Mouse (Mus musculus): ENCODE measurements at regions not wholly inside any gene's neighbourhood (a gene's known extent, or its start where the extent isn't known, plus 50 kb on each side); places are given as distances from the start of the nearest gene placed in this dataset.

DNA sequence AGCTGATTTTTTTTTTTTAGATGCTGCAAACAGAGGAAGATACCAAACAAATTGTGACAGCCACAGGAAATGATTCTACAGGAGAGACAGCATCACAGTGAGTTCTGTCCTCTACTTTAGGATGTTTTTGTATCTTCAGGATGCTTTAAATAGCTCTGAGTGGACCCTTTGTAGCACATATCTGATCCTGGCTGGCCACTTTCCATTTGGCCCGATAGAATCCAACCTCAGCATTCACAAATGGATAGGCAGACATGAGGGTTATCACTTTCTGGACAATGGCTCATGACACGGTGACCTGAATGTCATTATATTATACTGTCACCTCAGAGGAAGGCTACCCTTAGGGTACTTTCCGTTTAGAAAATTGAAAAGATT is 379.3 kb downstream of the Gm10295 start:
- DNase-seq, result peak; percentile 24

DNA sequence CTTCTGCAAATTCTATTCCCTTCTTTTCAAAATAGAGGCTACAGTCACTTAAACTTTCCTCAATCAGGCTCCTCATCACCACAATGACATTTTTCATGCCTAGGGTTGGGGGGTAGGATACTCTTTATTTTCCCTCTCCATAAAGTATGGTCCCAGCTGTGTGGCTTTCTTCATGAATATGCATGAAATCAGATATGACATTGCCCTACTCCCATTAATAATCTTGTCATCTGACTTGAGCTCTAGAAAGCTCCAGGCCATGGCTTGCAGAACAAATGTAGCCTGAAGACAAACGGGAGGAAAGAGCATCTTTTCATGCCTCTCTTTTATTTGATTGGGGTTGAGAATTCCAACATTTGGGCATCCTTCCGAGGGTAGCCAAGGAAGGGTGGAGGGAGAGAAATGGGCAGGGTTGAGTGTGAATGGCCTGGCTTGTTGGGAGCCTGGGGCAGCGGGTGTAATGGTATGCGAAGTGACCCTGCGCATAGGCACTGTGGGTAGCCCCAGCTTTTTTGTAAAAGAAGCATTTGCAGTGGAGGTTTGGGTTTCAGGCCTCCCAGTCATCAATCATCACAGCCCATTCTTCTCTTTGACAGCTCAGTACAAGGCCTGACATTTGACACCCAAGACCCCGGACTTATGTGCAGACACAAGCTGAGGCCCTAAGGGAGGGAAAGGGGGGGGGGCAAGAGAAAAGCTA is 379.8 kb downstream of the Gm10295 start:
- DNase-seq, result no peak

DNA sequence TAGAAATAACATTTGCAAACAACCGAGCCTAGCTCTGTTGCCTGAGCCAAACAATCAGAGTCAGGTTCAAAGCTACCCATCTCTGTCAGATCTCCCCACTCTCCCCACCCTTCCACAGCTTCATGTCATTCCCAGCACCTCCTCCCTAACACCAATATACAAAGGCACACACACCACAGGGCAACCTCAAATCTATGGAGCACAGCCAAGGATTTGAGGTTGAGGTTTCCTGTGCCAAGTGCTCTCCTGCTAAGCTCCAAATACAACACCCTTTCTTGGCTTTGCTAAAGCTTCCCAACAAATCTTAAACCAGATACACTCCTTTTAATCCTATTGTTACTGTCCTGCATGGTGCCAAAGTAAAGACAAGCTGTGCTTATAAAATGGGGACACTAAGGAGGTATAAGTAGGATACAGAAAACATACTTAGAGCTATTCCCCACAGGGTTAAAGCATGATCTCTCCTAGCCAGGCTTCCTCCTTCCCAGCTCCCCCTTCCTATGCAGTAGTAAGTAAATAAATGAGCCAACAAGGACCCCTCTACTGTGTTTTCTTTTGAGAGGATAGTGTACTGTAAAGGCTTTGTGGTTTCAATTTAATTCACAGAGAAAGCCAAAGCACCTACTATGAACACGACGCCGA is 398.8 kb downstream of the Gm10295 start:
- DNase-seq, result no peak

DNA sequence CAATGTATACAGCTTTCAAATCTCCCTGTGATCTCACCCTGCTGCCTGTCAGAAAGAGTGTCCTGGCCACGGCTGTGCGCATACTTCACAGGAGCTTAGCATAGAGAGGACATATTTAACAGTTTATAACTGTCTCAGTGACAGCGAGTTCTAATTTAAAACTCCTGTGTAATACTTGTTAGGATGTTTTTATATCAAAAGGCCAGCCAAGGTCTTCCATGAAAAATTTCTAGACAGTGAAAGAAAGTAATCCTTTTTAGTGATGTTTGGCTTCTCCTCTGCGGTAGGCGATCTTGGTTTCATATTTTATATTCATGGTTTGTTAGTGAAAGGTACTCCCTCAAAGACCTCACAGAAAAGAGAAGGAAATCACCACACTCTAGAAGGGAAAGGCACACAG is 403.0 kb downstream of the Gm10295 start:
- no peak for DNase-seq

DNA sequence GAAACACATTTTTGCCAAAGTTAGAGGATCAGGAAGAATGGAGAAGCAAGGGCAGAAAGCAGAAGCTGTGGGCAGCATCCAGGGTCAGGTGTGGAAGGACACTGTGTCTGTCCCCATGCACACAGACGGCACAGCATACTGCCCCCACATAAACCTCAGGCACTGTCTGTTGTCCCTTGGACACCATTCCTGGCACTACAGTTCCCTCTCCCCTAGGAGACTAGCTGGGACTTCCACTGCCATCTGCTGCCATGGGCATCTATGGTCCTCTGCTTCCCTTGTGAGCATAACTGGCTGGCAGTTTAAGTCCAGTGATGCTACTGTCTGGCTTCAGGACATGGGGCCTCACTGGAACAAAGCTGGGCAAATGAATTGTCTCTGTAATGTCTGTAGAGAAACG is 405.0 kb downstream of the Gm10295 start:
- DNase-seq, result no peak

DNA sequence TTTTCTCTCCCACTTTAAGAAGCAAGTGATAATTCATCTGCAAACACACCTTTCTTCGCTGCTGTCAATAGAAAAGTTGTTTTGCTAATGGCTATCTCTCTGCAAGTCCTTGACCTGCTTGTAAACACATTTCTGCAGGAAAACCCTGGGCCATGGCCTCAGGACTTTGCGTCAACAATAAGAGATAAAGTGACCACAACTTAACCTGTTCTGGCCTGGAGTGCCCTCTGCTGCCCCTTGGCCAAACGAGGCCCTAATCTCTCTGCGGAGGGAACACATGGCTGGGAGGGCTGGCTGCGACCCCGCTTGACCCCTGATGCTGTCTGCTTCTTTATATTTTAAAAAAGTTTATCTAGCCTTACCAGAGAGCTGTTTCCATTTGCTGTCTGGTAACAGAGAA is 420.4 kb downstream of the Gm10295 start:
- no peak for DNase-seq

DNA sequence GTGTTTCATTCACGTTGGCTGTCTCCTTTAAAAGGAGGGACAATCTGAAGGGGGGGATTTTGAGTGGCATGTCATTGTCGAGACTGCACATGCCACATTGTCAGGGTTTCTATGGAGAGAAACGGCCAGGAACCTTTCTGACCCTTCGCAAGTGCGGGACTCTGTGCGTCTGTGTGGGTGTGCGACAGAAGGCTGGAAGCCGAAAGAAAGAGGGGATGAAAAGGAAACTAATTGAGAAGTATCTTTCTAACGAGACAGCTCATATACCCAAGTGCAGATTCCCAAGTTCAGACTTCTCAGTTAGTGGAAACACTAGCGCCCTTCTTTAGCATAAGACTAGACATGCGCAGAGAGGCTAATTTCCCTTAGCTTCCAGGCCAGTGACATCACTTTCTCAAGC is 421.4 kb downstream of the Gm10295 start:
- no peak for DNase-seq

DNA sequence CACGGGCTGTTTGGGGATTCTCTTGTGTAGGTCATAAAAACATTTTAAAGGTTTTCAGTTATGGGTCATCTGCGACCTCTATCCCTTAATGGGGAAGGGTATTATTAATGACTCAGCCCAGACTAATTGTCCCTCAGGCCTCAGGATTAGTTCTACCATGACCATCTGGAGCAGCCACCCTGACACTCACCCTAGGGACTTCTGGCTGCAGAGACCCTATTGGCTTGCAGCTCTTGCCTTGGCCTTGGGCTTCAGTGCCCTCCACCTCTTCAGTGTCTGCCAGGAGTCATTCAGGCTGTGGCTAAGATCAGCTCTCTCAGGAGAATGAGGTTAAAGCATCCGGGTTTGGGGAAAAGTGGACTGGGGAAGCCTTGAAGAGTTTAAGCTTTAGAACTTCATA is 423.3 kb downstream of the Gm10295 start:
- no peak for DNase-seq

DNA sequence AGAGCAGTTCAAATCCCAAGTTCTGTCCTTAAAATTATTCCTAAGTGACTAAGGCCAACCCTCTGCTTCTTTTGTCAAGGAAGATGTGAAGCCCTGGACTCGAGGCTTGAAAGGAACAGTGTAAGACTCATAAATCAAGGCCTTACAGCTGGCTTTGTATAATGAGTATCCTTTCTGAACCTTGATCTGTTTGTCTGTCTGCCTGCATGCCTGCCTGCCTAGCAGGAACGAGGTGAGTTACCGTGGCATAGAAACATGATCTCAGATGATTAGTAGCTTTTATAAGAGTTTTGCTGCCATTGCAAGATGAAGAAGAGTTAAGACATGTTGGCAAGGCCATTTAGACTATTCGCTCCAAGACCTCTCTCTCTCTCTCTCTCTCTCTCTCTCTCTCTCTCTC is 434.3 kb downstream of the Gm10295 start:
- DNase-seq, result no peak

DNA sequence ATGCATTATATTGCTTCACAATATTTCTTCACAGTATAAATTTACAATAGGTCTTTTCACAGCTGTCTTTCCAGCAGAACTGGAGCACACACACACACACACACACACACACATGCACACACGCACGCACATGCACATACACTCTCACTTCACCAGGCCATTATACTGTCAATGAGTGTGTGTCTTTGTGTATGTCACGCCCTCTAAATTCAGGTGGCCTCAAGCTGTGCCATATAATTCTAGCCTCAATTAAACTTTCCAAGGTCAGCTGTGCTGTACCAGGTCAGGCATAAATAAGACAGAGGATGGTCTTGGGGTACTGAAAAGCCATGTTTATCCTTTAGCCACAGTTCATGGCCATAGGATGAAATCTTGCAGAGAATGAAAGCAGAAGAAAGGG is 442.4 kb downstream of the Gm10295 start:
- DNase-seq, result no peak

DNA sequence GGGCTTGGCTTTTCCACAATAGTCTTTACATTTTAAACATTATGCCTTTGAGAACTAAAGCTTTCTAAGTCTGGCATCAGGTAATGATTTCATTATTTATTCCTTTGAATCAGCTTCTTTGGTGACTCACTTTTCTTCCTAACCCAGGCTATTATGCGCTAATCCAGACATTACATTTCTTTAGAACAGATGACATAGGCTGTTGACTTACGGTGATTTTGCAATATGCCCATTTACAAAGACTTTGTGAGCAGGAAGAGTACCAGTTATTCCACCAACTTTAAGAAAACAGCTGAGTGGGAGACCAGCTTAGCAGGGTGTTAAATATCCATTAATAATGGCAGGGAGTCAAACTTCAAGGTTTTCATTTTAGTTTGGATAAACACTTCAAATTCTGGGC is 459.6 kb downstream of the Gm10295 start:
- no peak for DNase-seq

DNA sequence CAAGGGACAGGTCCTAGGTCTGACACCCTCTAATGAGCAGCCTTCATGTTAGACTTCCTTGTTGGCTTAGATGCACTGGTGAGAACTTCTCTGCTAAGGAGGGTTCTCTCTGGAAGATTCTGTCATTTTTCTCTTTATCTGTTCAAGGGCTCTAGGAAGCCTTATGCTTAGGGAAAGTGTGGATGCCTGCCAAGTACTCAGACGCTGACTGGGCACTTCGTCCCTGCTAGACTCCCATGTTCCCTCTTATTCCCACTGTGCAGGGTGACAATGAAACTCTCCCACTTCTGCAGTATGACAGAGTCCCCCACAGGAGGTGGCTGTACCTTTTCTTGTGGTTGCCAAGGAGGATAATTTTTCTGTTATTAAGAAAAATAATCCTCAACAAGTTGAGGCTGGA is 470.8 kb downstream of the Gm10295 start:
- no peak for DNase-seq

DNA sequence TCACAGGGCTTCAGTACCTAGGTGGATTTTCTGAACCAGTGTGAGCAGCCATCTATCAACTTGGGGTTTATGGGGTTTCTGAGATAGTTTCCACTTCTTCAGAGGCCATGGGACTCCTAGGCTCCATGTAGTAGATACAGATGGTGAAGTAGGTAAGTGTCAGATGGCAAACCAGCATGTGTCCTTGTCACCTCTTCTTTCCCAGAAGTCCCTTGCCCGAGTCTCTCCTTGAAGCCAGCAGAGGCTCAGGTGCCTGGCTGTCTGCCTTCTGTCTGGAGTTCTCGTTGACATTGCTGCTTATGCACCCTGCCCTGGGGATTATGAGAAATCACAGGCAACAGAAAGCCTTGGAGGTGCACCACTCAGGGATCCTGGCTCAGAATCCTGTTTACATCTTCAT is 476.9 kb downstream of the Gm10295 start:
- peak; percentile 4 for DNase-seq

DNA sequence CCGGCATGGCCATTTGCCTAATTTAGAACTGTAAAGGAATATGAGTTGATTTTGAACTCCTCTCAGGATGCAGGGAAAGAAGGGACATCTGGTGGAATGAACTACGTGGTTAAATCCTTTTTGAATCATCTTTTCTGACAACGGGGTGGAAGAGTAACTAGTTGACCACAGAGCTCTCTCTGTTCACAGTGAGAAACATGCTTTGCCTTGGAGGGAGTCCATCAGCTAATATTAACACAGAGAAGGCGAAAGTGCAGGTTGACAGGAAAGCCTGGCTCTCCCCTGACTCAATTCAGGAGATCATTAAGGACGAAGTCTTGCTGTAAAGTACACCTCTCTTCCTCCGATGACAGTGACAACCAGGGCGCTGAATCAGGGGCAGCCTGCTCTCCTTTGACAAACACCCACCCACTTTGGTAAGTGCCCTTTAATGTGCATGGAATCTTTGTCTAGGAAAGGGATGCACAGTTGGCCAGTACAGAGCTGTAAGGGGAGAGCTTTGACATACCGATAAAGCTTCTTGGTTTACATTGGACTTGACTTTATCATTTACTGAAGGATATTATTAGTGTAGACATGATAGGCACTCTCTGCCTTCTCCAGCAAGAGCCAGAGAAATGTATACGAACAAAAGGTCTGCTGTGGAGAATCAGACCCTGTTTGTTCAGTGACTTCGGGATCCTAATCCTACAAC is 480.3 kb downstream of the Gm10295 start:
- DNase-seq, result no peak

DNA sequence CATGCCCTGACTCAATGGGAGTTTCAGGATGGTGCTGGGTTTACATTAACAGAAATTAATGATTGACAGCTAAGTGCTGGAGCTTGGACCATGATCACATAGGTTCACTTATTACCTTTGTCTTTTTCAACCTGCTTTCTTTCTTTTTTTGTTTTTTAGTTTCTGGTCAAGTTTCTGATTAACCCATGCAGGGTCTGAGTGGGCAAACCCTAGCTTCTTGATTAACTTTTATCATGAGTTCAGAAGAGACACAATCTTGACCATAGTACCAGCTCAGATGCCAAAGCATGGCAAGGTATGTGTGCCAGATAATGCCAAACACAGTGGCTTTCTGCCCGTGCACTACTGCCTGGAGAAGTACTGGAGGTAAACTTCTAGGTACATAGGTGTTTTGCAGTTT is 482.2 kb downstream of the Gm10295 start:
- no peak for DNase-seq

DNA sequence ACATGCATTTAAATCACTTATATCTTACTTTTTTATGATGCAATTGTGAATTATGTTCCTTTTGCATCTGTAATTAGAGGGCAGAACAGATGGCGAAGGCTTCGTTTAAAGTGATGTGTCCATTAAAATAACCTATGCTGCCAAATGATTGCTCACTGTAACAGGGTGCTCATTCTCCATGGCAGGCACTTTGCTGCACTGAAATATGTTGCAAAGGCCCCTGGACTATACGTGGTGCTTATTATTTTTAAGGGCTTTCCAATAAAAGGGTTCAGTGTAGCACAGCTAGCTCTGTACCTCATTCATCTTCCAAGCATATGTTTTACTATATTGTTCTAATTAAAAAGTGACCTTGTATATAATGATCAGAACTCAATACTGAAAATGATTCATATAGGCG is 491.3 kb downstream of the Gm10295 start:
- no peak for DNase-seq

DNA sequence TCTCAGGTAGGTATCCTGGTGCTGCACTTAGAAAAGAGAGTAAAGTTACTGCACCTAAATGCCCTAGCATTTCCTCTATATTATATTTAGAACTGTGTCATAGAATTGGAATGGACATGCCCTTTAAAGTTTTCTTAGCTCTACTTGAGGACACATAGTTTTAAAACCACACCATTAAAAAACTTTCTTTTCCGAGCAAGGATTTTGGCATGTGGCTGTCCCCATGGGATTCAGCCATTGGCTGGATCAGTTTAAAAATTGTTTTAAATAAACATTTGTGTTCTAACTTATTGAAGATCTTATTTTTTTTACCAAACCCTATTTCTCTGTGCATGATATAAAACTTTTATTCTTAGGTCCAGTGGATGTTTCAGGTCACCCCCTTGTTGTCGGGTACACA is 484.2 kb upstream of the Nr2f2 start:
- DNase-seq, result no peak

DNA sequence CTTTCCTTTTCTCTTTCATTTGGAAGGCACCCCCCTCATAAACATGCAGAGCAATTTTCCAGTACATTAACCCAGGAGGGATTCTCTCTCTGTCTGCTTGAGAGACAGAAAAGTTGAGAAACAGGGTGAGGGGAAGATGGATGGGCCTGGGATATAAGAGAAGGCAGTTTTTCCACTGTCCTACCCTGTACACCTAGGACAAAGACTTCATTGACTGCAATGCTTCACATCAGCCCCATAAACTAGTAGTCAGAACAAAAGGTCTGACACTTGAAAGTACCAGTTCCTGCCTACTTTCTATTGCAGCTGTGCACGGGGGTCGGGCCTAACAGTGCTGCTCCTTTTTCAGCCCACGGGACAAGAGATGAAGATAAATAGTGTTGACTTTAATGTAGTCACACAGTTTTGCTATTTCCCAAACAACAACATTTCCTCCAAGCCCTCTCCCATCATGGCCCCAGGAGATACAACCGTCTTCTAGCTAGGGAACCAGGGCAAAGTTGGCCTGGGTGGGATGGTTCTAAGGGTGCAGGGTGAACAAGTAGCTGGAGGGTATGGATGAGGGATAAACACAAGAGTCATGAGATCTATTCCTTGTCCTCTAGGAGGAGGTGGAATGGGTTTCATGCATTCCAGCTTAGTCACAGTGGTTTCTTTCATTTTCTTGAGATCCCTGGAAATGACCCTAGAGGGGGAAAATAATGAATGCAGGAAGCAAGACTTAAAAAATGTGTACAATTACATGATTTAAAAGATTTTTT is 481.7 kb upstream of the Nr2f2 start:
- no peak for DNase-seq

DNA sequence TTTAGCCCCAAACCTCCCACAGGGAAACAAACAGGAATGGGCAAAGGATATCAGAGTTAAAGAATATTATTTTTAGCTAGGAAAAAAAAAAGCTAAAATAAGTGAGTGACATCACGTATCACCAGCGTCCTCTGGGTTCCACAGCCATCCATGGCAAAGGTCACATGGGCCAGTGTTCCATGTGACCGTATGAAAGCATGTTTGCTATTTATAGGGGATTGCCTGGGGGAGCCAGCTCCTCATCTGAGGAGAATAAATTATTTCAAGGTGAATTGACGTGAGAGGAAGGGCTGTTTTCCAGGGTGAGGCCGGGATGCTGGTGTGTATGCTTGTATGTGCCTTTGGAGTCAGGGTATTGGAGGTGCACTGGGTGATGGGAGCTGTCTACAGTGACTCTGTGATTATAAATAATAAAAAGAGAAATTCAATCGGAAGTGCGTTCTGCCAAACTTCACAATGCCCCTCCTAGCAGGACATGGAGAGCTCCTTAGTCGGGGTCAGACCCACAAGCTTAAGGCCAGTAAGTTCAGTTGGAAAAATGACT is 481.0 kb upstream of the Nr2f2 start:
- no peak for DNase-seq

DNA sequence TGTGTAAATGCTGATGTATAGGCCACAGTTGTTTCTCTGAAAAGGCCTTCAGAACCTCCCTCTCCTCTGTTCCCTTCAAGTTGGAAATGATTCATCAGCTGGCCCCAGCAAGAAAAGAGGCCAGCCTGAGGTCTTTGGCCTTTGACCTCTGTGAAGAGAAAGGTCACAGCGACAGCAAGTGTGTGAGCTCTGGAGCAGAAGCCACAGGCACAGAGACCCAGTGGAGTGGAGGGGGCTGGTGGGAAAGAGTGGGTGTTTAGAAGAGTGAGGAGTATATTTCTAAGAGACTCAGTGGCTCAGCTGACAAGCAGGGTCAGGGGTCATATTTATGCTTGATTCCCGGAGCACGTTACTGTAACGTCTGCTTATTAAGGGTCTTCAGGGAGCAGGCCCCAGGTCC is 479.5 kb upstream of the Nr2f2 start:
- DNase-seq, result no peak

DNA sequence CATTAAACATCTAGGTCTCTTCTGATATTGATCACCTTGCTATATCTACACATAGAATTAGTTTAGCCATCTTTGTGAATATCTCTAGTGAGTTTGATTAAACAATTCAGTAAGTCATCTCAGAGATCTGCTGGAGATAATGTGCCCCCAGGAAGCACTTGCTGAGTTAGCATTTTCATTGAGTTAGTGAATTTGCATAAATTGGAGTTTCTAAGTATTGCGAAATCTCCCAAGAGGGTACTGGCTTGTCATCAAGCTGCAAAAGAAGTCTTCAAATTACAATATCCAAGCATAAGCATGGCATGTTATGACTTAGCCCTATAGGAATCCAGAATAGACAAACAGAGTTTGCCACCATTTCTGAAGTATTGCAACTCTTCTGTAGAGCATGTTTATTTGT is 473.6 kb upstream of the Nr2f2 start:
- DNase-seq, result no peak

DNA sequence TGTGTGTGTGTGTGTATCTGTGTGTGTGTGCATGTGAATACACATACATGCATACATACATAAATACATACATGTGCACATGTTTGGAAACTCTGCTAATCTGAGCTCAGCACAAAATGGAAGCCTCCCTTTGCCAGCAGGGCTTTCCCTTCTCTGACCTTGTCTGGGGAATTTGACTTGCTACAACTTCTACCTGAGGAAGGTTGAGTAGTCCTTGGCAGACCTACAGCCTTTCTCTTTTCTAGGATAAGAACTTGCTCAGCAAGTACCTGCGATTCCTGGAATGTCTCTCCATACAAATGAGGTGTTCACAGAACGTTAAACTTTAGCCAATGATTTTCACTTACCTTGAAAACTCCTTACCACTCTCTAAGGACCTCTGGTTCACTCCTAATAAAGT is 472.7 kb upstream of the Nr2f2 start:
- no peak for DNase-seq

Measured in adrenal gland, postnatal 10 days (tissue).